Mouse (Mus musculus): ENCODE measurements around the gene Frem1. TPM values are rescaled to one million over a fixed set of nuclear protein-coding genes. Genes with fewer than 3 reads are reported as not detected.

Gene Frem1
- total RNA-seq, 2 experiments from 2014 or later, result 0.59 to 0.65 TPM

DNA sequence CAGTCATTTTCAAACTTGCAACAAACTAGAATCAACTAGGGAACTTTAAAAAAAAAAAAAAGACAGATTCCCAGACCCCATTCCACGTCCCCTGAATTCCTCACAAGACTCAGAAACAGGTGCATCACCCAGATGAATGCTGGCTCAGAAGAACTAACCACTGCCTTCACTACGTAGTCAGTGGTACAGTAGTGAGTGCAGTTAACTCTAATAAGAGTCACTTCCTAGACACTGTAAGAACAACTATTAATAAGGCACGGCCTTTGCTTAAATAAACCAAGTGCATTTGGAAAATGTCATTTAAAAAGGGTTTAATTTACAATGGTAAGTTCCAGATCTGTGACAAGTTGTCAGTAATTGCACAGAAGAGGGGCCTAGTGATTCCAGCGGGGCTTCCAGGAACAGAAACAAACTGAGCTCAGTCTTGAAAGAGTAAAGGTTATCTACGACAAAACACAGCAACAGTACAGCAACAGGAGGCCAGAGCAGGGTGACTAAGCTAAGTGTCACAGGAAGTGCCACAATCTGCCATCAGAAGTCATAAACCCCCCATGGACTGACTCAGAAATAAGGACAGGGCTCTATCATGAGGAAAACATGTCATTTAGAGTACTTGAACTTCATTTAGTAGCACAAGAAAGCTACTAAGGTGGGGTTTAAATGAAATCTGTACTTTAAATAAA, 203.4 kb downstream of the Frem1 start:
- intact Hi-C loops (cut with DNase I), result no loop called here
- DNase-seq (ENCODE audit: low spot score), result no peak

Other genes starting within 250 kb of the Frem1 start
- gene Zdhhc21, start 192.4 kb downstream of the Frem1 start, total RNA-seq (2021), result 10 to 100 TPM; 10.8 to 11.6 TPM
- not detected for gene Cer1, start 167.2 kb downstream of the Frem1 start, total RNA-seq (2021)

Measured in heart, postnatal 25 days (tissue).